8 mouse cellular contexts compared by ENCODE assay signal in the genomic region with DNA sequence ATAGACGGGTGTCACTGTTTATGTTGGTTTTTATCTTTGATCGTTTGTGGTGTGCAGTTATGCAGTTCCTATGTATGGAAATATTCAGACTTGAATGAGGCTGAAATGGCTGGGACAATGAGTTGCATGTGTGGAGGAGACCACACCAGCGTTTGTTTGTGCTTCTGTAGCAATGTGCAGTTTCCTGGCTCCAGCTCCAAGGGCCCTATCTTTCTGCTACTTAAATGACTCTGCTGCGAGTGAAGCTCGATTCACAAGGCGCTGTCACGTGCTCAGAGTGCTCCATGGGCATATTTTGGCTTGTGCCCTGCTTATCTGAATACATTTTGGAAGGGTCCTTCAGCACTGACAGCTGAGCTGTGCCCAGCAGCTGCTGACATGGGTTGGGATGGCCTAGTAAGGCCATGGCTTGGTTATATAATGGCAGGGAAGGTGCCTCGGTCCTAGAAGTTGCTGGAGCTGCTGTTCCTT. TPM values are rescaled to one million over a fixed set of nuclear protein-coding genes. Genes with fewer than 3 reads are reported as not detected.
DNase-seq lines count a peak whose midpoint lies in the region; ATAC-seq and TF ChIP-seq lines count a peak whose summit lies in the region.

No protein-coding gene starts in this region.

- H3K4me3 ChIP-seq in bone marrow macrophage, adult 2 months (ENCODE audit: insufficient read depth, low read length) = no peak overlapping the region
- peak overlapping the region; percentile 8 for H3K4me3 ChIP-seq in forebrain, embryonic 12.5 days (replicated peaks)
- peak overlapping the region; percentile 100; the same call in 1 of the 2 replicates for H3K4me3 ChIP-seq in limb, embryonic 10.5 days
- H3K4me3 ChIP-seq in midbrain, embryonic 11.5 days (ENCODE audit: low read depth, low read length) = no peak overlapping the region

- 0 out of 2 replicates have a peak, but pooled peaks have one; percentile 26 for TF ChIP-seq POLR2A in bone marrow macrophage, adult 2 months (IDR thresholded peaks at IDR 0.05; ENCODE audit: borderline replicate concordance, low read depth, low read length)

- H3K4me2 ChIP-seq in forebrain, embryonic 12.5 days = peak overlapping the region; percentile 79
- H3K4me2 ChIP-seq in midbrain, embryonic 11.5 days = peak overlapping the region; percentile 4; the same call in 1 of the 2 replicates

- no peaks in the 10 kb centered on the region for H3K36me3 ChIP-seq in forebrain, embryonic 12.5 days (replicated peaks)
- H3K36me3 ChIP-seq in limb, embryonic 10.5 days = peaks cover 20% of the 10 kb centered on the region
- no peaks in the 10 kb centered on the region; the same call in 1 of the 2 replicates for H3K36me3 ChIP-seq in midbrain, embryonic 11.5 days (ENCODE audit: control insufficient read depth, insufficient read depth, low read length)

- TF ChIP-seq CTCF in bone marrow macrophage, adult 2 months (IDR thresholded peaks at IDR 0.05; ENCODE audit: low read depth, low read length) = no peak

- 42% methylated on average over 8 of the region's 8 CpGs for WGBS in forebrain, embryonic 12.5 days
- WGBS in limb, embryonic 10.5 days = 45% methylated on average over 8 of the region's 8 CpGs
- WGBS in midbrain, embryonic 11.5 days = 52% methylated on average over 8 of the region's 8 CpGs

- H3K27ac ChIP-seq in bone marrow macrophage, adult 2 months (ENCODE audit: insufficient read depth, low read depth, low read length) = no peak overlapping the region
- H3K27ac ChIP-seq in forebrain, embryonic 12.5 days = peak overlapping the region; percentile 59
- no peak overlapping the region for H3K27ac ChIP-seq in limb, embryonic 10.5 days
- no peak overlapping the region for H3K27ac ChIP-seq in midbrain, embryonic 11.5 days (ENCODE audit: low read depth, low read length)

- no peaks in the 10 kb centered on the region for H3K9me3 ChIP-seq in forebrain, embryonic 12.5 days
- H3K9me3 ChIP-seq in limb, embryonic 10.5 days (replicated peaks) = no peaks in the 10 kb centered on the region
- no peaks in the 10 kb centered on the region for H3K9me3 ChIP-seq in midbrain, embryonic 11.5 days (ENCODE audit: control insufficient read depth, low read length)

- peaks cover 38% of the 10 kb centered on the region for H3K4me1 ChIP-seq in bone marrow macrophage, adult 2 months (ENCODE audit: control insufficient read depth, insufficient read depth, low read length)
- peaks cover 47% of the 10 kb centered on the region for H3K4me1 ChIP-seq in forebrain, embryonic 12.5 days
- H3K4me1 ChIP-seq in limb, embryonic 10.5 days = peaks cover 54% of the 10 kb centered on the region
- H3K4me1 ChIP-seq in midbrain, embryonic 11.5 days (ENCODE audit: control insufficient read depth, insufficient read depth, low read length) = peaks cover 24% of the 10 kb centered on the region

- H3K27me3 ChIP-seq in forebrain, embryonic 12.5 days = peaks cover 4% of the 10 kb centered on the region; the same call in 1 of the 2 replicates
- no peaks in the 10 kb centered on the region for H3K27me3 ChIP-seq in limb, embryonic 10.5 days (ENCODE audit: low read depth, poor library complexity, severe bottlenecking)
- no peaks in the 10 kb centered on the region for H3K27me3 ChIP-seq in midbrain, embryonic 11.5 days (ENCODE audit: control insufficient read depth, insufficient read depth, low read length)

- intact Hi-C loops in heart, postnatal 14 days (cut with DNase I) = no loop called here

- H3K9ac ChIP-seq in forebrain, embryonic 12.5 days = peak overlapping the region; percentile 33; the same call in 1 of the 2 replicates
- H3K9ac ChIP-seq in midbrain, embryonic 11.5 days (ENCODE audit: low read length) = peak overlapping the region; percentile 0; the same call in 1 of the 2 replicates

- DNase-seq in adrenal gland, adult (ENCODE audit: inconsistent age in 2 of 2, low spot score in 1 of 2) = peak; percentile 66 to 90
- DNase-seq in adrenal gland, postnatal 25 days = no peak
- DNase-seq in heart, postnatal 14 days = peak; percentile 55 to 62
- DNase-seq in limb, embryonic 10.5 days (ENCODE audit: low spot score) = no peak
- peak; percentile 88 for DNase-seq in midbrain, embryonic 11.5 days (ENCODE audit: low spot score, missing footprints)
- DNase-seq in thymus, postnatal 4 days = no peak

- no peak for ATAC-seq in forebrain, embryonic 12.5 days (ENCODE audit: low FRiP score)
- no peak for ATAC-seq in midbrain, embryonic 11.5 days (ENCODE audit: low FRiP score)

RNA-seq across cellular contexts. Expression of a gene that starts 2.5 kb away (rescaled TPM):
- 57.3 and 63.2 TPM in 2 replicates for total RNA-seq in adrenal gland, postnatal 25 days (2021)
- polyA plus RNA-seq in bone marrow macrophage, adult 2 months (2012; ENCODE audit: insufficient read depth, insufficient read length, missing spikeins) = 23.4 and 24.4 TPM in 2 replicates
- 5.9 and 9.8 TPM in 2 replicates for polyA plus RNA-seq in forebrain, embryonic 12.5 days (2016; fragmentation: Nextera tagmentation; extraction: Ambion mirVana)
- total RNA-seq in heart, postnatal 14 days (2021) = 10 to 100 TPM; 56.3 to 63.1 TPM
- 10.6 and 11.3 TPM in 2 replicates for polyA plus RNA-seq in limb, embryonic 10.5 days (2016; fragmentation: Nextera tagmentation; extraction: Ambion mirVana)
- polyA plus RNA-seq in midbrain, embryonic 11.5 days (2014; fragmentation: Nextera tagmentation; extraction: Ambion mirVana) = 8.7 and 8.9 TPM in 2 replicates

RNA-seq across cellular contexts. Expression of a gene that starts 2.6 kb away (rescaled TPM):
- total RNA-seq in adrenal gland, postnatal 25 days (2021) = 112 and 146 TPM in 2 replicates
- polyA plus RNA-seq in bone marrow macrophage, adult 2 months (2012; ENCODE audit: insufficient read depth, insufficient read length, missing spikeins) = 41.0 and 44.9 TPM in 2 replicates
- polyA plus RNA-seq in forebrain, embryonic 12.5 days (2016; fragmentation: Nextera tagmentation; extraction: Ambion mirVana) = 298 and 341 TPM in 2 replicates
- total RNA-seq in heart, postnatal 14 days (2021) = 10 to 100 TPM; 67.7 to 67.8 TPM
- polyA plus RNA-seq in limb, embryonic 10.5 days (2016; fragmentation: Nextera tagmentation; extraction: Ambion mirVana) = 246 and 265 TPM in 2 replicates
- polyA plus RNA-seq in midbrain, embryonic 11.5 days (2014; fragmentation: Nextera tagmentation; extraction: Ambion mirVana) = 274 and 275 TPM in 2 replicates

Comparison
In these comparisons a context has a peak if more than half of its experiments do, and no peak if none do; other contexts are left out.
1. DNase-seq: peak in adrenal gland, adult (2 of 2), heart, postnatal 14 days (2 of 2) and midbrain, embryonic 11.5 days (single experiment); none in adrenal gland, postnatal 25 days (single experiment), limb, embryonic 10.5 days (single experiment) and thymus, postnatal 4 days (single experiment).
2. H3K4me3 ChIP-seq: peak in forebrain, embryonic 12.5 days (single experiment) and limb, embryonic 10.5 days (single experiment); none in bone marrow macrophage, adult 2 months (single experiment) and midbrain, embryonic 11.5 days (single experiment).